Mouse (Mus musculus) neural tube, embryonic 15.5 days (tissue): ENCODE data around the gene Car2. TPM values are rescaled to one million over a fixed set of nuclear protein-coding genes. Genes with fewer than 3 reads are reported as not detected.

ENCODE experiments used
- ATAC-seq: fragments of 200-750 bp; cut with Nextera tagmentation; 2 replicates; pipeline ENCODE4 v1.8.0; 2017; ENCODE audit warnings: mild to moderate bottlenecking, moderate TSS enrichment, moderate library complexity; ENCODE audit not compliant: low FRiP score
- H3K27ac ChIP-seq: fragments of 300-500 bp; sonication (generic); replicated peaks from 2 replicates; pipeline ENCODE4 v1.5.1; 2015; ENCODE audit warnings: mild to moderate bottlenecking, inconsistent platforms
- H3K27me3 ChIP-seq: fragments of 300-500 bp; sonication (generic); replicated peaks from 2 replicates; pipeline ENCODE4 v1.6.1; 2015; ENCODE audit warnings: inconsistent platforms
- H3K36me3 ChIP-seq: fragments of 300-500 bp; sonication (generic); 2 replicates; pipeline ENCODE4 v1.6.1; 2015; ENCODE audit warnings: inconsistent platforms
- H3K4me1 ChIP-seq: fragments of 300-500 bp; sonication (generic); 2 replicates; pipeline ENCODE4 v1.6.1; 2015; ENCODE audit warnings: inconsistent platforms
- H3K4me2 ChIP-seq: fragments of 300-500 bp; sonication (generic); 2 replicates; pipeline ENCODE4 v1.6.1; 2015; ENCODE audit warnings: inconsistent platforms, mild to moderate bottlenecking, moderate library complexity
- H3K4me3 ChIP-seq: fragments of 300-500 bp; sonication (generic); replicated peaks from 2 replicates; pipeline ENCODE4 v1.5.1; 2015; ENCODE audit warnings: mild to moderate bottlenecking, inconsistent platforms
- H3K9ac ChIP-seq: fragments of 300-500 bp; sonication (generic); replicated peaks from 2 replicates; pipeline ENCODE4 v1.6.1; 2015; ENCODE audit warnings: mild to moderate bottlenecking, inconsistent platforms
- H3K9me3 ChIP-seq: fragments of 300-500 bp; sonication (generic); replicated peaks from 2 replicates; pipeline ENCODE4 v1.6.1; 2016; ENCODE audit warnings: inconsistent platforms
- WGBS: fragments of 180-500 bp; shearing (Covaris S2); methylation state at CpG from one replicate; pipeline ENCODE4 v1.1.7; 2015; ENCODE audit warnings: mixed read lengths; 5-methylcytosine and 5-hydroxymethylcytosine counted together
- polyA plus RNA-seq: library from polyadenylated mRNA; unstranded; fragments of >200 nt; fragmentation: Nextera tagmentation; extraction: Ambion mirVana; gene quantifications from 2 replicates; pipeline ENCODE4 v1.2.1, GENCODE M21; 2015

Gene Car2
- polyA plus RNA-seq, result 25.7 and 28.7 TPM in 2 replicates

- WGBS, result under 1% methylated on average over 89 of the region's 95 CpGs
Measured at GRCm38 (mm10) chr3:14886102-14887098, at the start of gene Car2. Gene Car2 (plus strand): TSS chr3:14886273.

GRCm38 (mm10) chr3:14838936-14839335, 47.1 kb upstream of the Car2 start:
- Histone ChIP-seq H3K4me1 (no peaks in the 10 kb centered on the region), H3K9ac (no peak overlapping the region), H3K4me3 (no peak overlapping the region), H3K27ac (no peak overlapping the region), H3K4me2 (no peak overlapping the region), H3K27me3 (no peaks in the 10 kb centered on the region), H3K9me3 (no peaks in the 10 kb centered on the region), H3K36me3 (no peaks in the 10 kb centered on the region)
- 100% methylated on average over 1 of the region's 1 CpGs for WGBS
- no peak for ATAC-seq

More at GRCm38 (mm10) chr3:14886102-14887098, at the start of gene Car2:
- H3K4me2 ChIP-seq, result peak within 1 kb of the TSS; percentile 85
- peaks cover 9% of the 10 kb centered on the region for H3K4me1 ChIP-seq
- peak; percentile 90 for ATAC-seq
- peak within 1 kb of the TSS; percentile 79 for H3K4me3 ChIP-seq
- H3K9ac ChIP-seq, result peak within 1 kb of the TSS; percentile 67
- H3K9me3 ChIP-seq, result no peaks in the 10 kb centered on the region
- no peaks in the 10 kb centered on the region for H3K36me3 ChIP-seq
- H3K27me3 ChIP-seq, result no peaks in the 10 kb centered on the region
- H3K27ac ChIP-seq, result peak within 1 kb of the TSS; percentile 77

GRCm38 (mm10) chr3:14839466-14840118, 46.5 kb upstream of the Car2 start:
- no peak overlapping the region for H3K4me3 ChIP-seq
- no peak overlapping the region for H3K4me2 ChIP-seq
- no peak for ATAC-seq
- 85% methylated on average over 3 of the region's 3 CpGs for WGBS
- no peak overlapping the region for H3K27ac ChIP-seq
- no peaks in the 10 kb centered on the region for H3K9me3 ChIP-seq
- H3K4me1 ChIP-seq, result no peaks in the 10 kb centered on the region
- H3K27me3 ChIP-seq, result no peaks in the 10 kb centered on the region
- H3K9ac ChIP-seq, result no peak overlapping the region
- no peaks in the 10 kb centered on the region for H3K36me3 ChIP-seq

GRCm38 (mm10) chr3:14848587-14849254, 37.4 kb upstream of the Car2 start:
- Histone ChIP-seq H3K27ac (no peak overlapping the region), H3K36me3 (no peaks in the 10 kb centered on the region), H3K9ac (no peak overlapping the region), H3K4me1 (no peaks in the 10 kb centered on the region), H3K4me3 (no peak overlapping the region), H3K27me3 (no peaks in the 10 kb centered on the region), H3K9me3 (no peaks in the 10 kb centered on the region), H3K4me2 (no peak overlapping the region)
- 92% methylated on average over 2 of the region's 2 CpGs for WGBS
- ATAC-seq, result no peak

- ATAC-seq, result no peak
- Histone ChIP-seq H3K4me3 (no peak overlapping the region), H3K4me2 (no peak overlapping the region), H3K27me3 (no peaks in the 10 kb centered on the region), H3K9ac (no peak overlapping the region), H3K4me1 (no peaks in the 10 kb centered on the region), H3K27ac (no peak overlapping the region), H3K36me3 (no peaks in the 10 kb centered on the region), H3K9me3 (no peaks in the 10 kb centered on the region)
- 81% methylated on average over 5 of the region's 5 CpGs for WGBS
Measured at GRCm38 (mm10) chr3:14853966-14854365, 32.1 kb upstream of the Car2 start.

- no peak for ATAC-seq
- H3K4me1 ChIP-seq, result no peaks in the 10 kb centered on the region
- no peaks in the 10 kb centered on the region for H3K27me3 ChIP-seq
- 88% methylated on average over 1 of the region's 1 CpGs for WGBS
- no peak overlapping the region for H3K4me2 ChIP-seq
- H3K9me3 ChIP-seq, result no peaks in the 10 kb centered on the region
- H3K36me3 ChIP-seq, result no peaks in the 10 kb centered on the region
- H3K9ac ChIP-seq, result no peak overlapping the region
- H3K27ac ChIP-seq, result no peak overlapping the region
- no peak overlapping the region for H3K4me3 ChIP-seq
Measured at GRCm38 (mm10) chr3:14854446-14854845, 31.6 kb upstream of the Car2 start.

- no peaks in the 10 kb centered on the region for H3K9me3 ChIP-seq
- H3K27ac ChIP-seq, result no peak overlapping the region
- H3K9ac ChIP-seq, result no peak overlapping the region
- no peak overlapping the region for H3K4me2 ChIP-seq
- H3K4me1 ChIP-seq, result peaks cover 10% of the 10 kb centered on the region; the same call in 1 of the 2 replicates
- no peak overlapping the region for H3K4me3 ChIP-seq
- 88% methylated on average over 3 of the region's 3 CpGs for WGBS
- H3K36me3 ChIP-seq, result no peaks in the 10 kb centered on the region
- H3K27me3 ChIP-seq, result no peaks in the 10 kb centered on the region
- ATAC-seq, result no peak
Measured at GRCm38 (mm10) chr3:14857874-14858273, 28.2 kb upstream of the Car2 start.

GRCm38 (mm10) chr3:14860291-14860690, 25.8 kb upstream of the Car2 start:
- WGBS, result 83% methylated on average over 3 of the region's 3 CpGs
- Histone ChIP-seq H3K36me3 (no peaks in the 10 kb centered on the region), H3K27me3 (no peaks in the 10 kb centered on the region), H3K4me2 (no peak overlapping the region), H3K9ac (no peak overlapping the region), H3K4me3 (no peak overlapping the region), H3K4me1 (peaks cover 17% of the 10 kb centered on the region; the same call in 1 of the 2 replicates), H3K27ac (no peak overlapping the region), H3K9me3 (no peaks in the 10 kb centered on the region)
- ATAC-seq, result no peak

GRCm38 (mm10) chr3:14861165-14861564, 24.9 kb upstream of the Car2 start:
- H3K9me3 ChIP-seq, result no peaks in the 10 kb centered on the region
- ATAC-seq, result no peak
- no peaks in the 10 kb centered on the region for H3K36me3 ChIP-seq
- H3K4me3 ChIP-seq, result no peak overlapping the region
- peaks cover 17% of the 10 kb centered on the region; the same call in 1 of the 2 replicates for H3K4me1 ChIP-seq
- H3K27ac ChIP-seq, result no peak overlapping the region
- WGBS, result 94% methylated on average over 1 of the region's 1 CpGs
- H3K27me3 ChIP-seq, result no peaks in the 10 kb centered on the region
- H3K9ac ChIP-seq, result no peak overlapping the region
- H3K4me2 ChIP-seq, result no peak overlapping the region

GRCm38 (mm10) chr3:14861787-14862186, 24.3 kb upstream of the Car2 start:
- Histone ChIP-seq H3K4me3 (no peak overlapping the region), H3K9me3 (no peaks in the 10 kb centered on the region), H3K27ac (no peak overlapping the region), H3K27me3 (no peaks in the 10 kb centered on the region), H3K36me3 (no peaks in the 10 kb centered on the region), H3K4me1 (peaks cover 17% of the 10 kb centered on the region; the same call in 1 of the 2 replicates), H3K9ac (no peak overlapping the region), H3K4me2 (peak overlapping the region; percentile 94)
- WGBS, result 12% methylated on average over 4 of the region's 4 CpGs
- no peak for ATAC-seq

GRCm38 (mm10) chr3:14862654-14863021, 23.4 kb upstream of the Car2 start:
- Histone ChIP-seq H3K4me1 (peaks cover 17% of the 10 kb centered on the region; the same call in 1 of the 2 replicates), H3K27me3 (no peaks in the 10 kb centered on the region), H3K36me3 (no peaks in the 10 kb centered on the region), H3K27ac (peak overlapping the region; percentile 41; the same call in 1 of the 2 replicates), H3K4me2 (peak overlapping the region; percentile 94), H3K9ac (peak overlapping the region; percentile 45), H3K4me3 (peak overlapping the region; percentile 43), H3K9me3 (no peaks in the 10 kb centered on the region)
- under 1% methylated on average over 9 of the region's 9 CpGs for WGBS
- ATAC-seq, result peak; percentile 83
